Mouse (Mus musculus) intestine, embryonic 16.5 days (tissue): Measurements from ENCODE around the gene Myl10. TPM values are rescaled to one million over a fixed set of nuclear protein-coding genes. Genes with fewer than 3 reads are reported as not detected.
"Not testable (repeated sequence)": the region's sequence is repeated elsewhere in the genome, so short reads cannot be mapped to it uniquely, and the experiment has no call there.

Source experiments
- ATAC-seq: fragments of 200-750 bp; cut with Nextera tagmentation; 2 replicates; pipeline ENCODE4 v1.8.0; 2017; ENCODE audit warnings: moderate TSS enrichment, moderate library complexity
- H3K27ac ChIP-seq: fragments of 300-500 bp; sonication (generic); 2 replicates; pipeline ENCODE4 v1.5.1; 2014; ENCODE audit warnings: mild to moderate bottlenecking, low read length
- H3K27me3 ChIP-seq: fragments of 300-500 bp; sonication (generic); replicated peaks from 2 replicates; pipeline ENCODE4 v1.6.1; 2014; ENCODE audit warnings: low read length, control low read depth, mixed read lengths; ENCODE audit not compliant: control insufficient read depth, insufficient read depth
- H3K36me3 ChIP-seq: fragments of 300-500 bp; sonication (generic); 2 replicates; pipeline ENCODE4 v1.6.1; 2014; ENCODE audit warnings: low read length, control low read depth; ENCODE audit not compliant: control insufficient read depth, insufficient read depth
- H3K4me1 ChIP-seq: fragments of 300-500 bp; sonication (generic); 2 replicates; pipeline ENCODE4 v1.6.1; 2014; ENCODE audit warnings: low read length, control low read depth, mixed read lengths; ENCODE audit not compliant: control insufficient read depth, insufficient read depth
- H3K4me2 ChIP-seq: fragments of 300-500 bp; sonication (generic); 2 replicates; pipeline ENCODE4 v1.6.1; 2014; ENCODE audit warnings: low read depth, low read length, control low read depth
- H3K4me3 ChIP-seq: fragments of 300-500 bp; sonication (generic); 2 replicates; pipeline ENCODE4 v1.5.1; 2014; ENCODE audit warnings: mild to moderate bottlenecking, low read length
- H3K9ac ChIP-seq: fragments of 300-500 bp; sonication (generic); 2 replicates; pipeline ENCODE4 v1.6.1; 2014; ENCODE audit warnings: low read depth, low read length
- H3K9me3 ChIP-seq: fragments of 300-500 bp; sonication (generic); 2 replicates; pipeline ENCODE4 v1.6.1; 2016; ENCODE audit warnings: low read length, control low read depth; ENCODE audit not compliant: control insufficient read depth
- WGBS: fragments of 180-500 bp; shearing (Covaris S2); extraction: QIAGEN DNeasy Blood & Tissue Kit; methylation state at CpG from one replicate; pipeline ENCODE4 v1.1.7; 2014; 5-methylcytosine and 5-hydroxymethylcytosine counted together
- polyA plus RNA-seq: library from polyadenylated mRNA; unstranded; fragments of >200 nt; fragmentation: Nextera tagmentation; extraction: Ambion mirVana; gene quantifications from 2 replicates; pipeline ENCODE4 v1.2.1, GENCODE M21; 2015

Gene Myl10
- polyA plus RNA-seq = not detected in 2 replicates

GRCm38 (mm10) chr5:136692784-136693183, at the start of gene Myl10:
Gene Myl10, plus strand, starts transcription at chr5:136693146.
- 75% methylated on average over 4 of the region's 4 CpGs for WGBS
- Histone ChIP-seq H3K27ac (no peak within 1 kb of the TSS), H3K36me3 (no peaks in the 10 kb centered on the region), H3K9ac (no peak within 1 kb of the TSS), H3K4me1 (peaks cover 7% of the 10 kb centered on the region; the same call in 1 of the 2 replicates), H3K9me3 (no peaks in the 10 kb centered on the region), H3K4me2 (no peak within 1 kb of the TSS), H3K4me3 (no peak within 1 kb of the TSS), H3K27me3 (no peaks in the 10 kb centered on the region)
- no peak for ATAC-seq

GRCm38 (mm10) chr5:136646731-136647328, 46.1 kb upstream of the Myl10 start:
- Histone ChIP-seq H3K27ac (no peak overlapping the region), H3K4me3 (no peak overlapping the region), H3K27me3 (no peaks in the 10 kb centered on the region), H3K4me2 (no peak overlapping the region), H3K9me3 (no peaks in the 10 kb centered on the region), H3K4me1 (no peaks in the 10 kb centered on the region), H3K9ac (no peak overlapping the region), H3K36me3 (no peaks in the 10 kb centered on the region)
- 87% methylated on average over 4 of the region's 4 CpGs for WGBS
- no peak for ATAC-seq

- H3K9me3 ChIP-seq = no peaks in the 10 kb centered on the region
- no peak overlapping the region for H3K4me3 ChIP-seq
- no peak overlapping the region for H3K4me2 ChIP-seq
- H3K9ac ChIP-seq = no peak overlapping the region
- H3K27me3 ChIP-seq = no peaks in the 10 kb centered on the region
- no peaks in the 10 kb centered on the region for H3K4me1 ChIP-seq
- no peak overlapping the region for H3K27ac ChIP-seq
- 71% methylated on average over 5 of the region's 5 CpGs for WGBS
- H3K36me3 ChIP-seq = no peaks in the 10 kb centered on the region
- ATAC-seq = no peak
Measured at GRCm38 (mm10) chr5:136649071-136649470, 43.9 kb upstream of the Myl10 start.

- H3K4me2 ChIP-seq = no peak overlapping the region
- no peak overlapping the region for H3K4me3 ChIP-seq
- no peaks in the 10 kb centered on the region for H3K36me3 ChIP-seq
- no peaks in the 10 kb centered on the region for H3K4me1 ChIP-seq
- H3K27ac ChIP-seq = no peak overlapping the region
- H3K27me3 ChIP-seq = no peaks in the 10 kb centered on the region
- WGBS = 91% methylated on average over 5 of the region's 5 CpGs
- no peak for ATAC-seq
- no peak overlapping the region for H3K9ac ChIP-seq
- H3K9me3 ChIP-seq = no peaks in the 10 kb centered on the region
Measured at GRCm38 (mm10) chr5:136649655-136650054, 43.3 kb upstream of the Myl10 start.

GRCm38 (mm10) chr5:136654481-136654880, 38.5 kb upstream of the Myl10 start:
- Histone ChIP-seq H3K4me3 (no peak overlapping the region), H3K4me1 (no peaks in the 10 kb centered on the region), H3K9ac (no peak overlapping the region), H3K36me3 (no peaks in the 10 kb centered on the region), H3K4me2 (no peak overlapping the region), H3K27ac (no peak overlapping the region), H3K27me3 (no peaks in the 10 kb centered on the region), H3K9me3 (no peaks in the 10 kb centered on the region)
- no peak for ATAC-seq

DNA sequence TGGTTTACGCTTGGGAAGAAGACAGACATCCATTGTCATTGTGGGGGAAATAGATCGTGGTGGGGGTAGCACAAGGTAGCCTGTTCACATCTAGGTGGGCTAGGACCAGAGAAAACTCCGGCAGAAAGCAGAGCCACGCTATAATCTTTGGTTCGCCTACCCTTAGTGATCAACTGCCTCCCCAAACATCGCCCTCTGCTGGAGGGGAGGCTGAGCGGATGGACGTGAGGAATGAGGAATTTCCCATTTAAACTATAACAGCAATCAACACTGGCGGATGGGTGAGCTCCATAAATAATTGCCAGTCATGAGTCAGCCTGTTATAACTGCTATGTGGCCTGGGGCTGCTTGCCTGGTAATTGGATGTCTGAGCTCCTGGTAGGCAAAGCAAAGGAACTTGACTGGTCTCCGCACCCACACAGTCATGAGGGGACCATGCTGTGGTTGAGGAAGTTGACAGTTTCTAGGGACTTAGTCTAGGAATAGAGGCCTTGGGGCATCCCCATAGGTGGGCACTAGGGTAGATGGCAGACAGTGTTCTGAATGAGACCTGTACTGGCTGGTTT, 36.0 kb upstream of the Myl10 start:
- no peak overlapping the region for H3K9ac ChIP-seq
- no peak for ATAC-seq
- no peak overlapping the region for H3K4me3 ChIP-seq
- no peaks in the 10 kb centered on the region for H3K27me3 ChIP-seq
- H3K36me3 ChIP-seq = no peaks in the 10 kb centered on the region
- H3K9me3 ChIP-seq = no peaks in the 10 kb centered on the region
- no peak overlapping the region for H3K4me2 ChIP-seq
- WGBS = 75% methylated on average over 10 of the region's 10 CpGs
- no peak overlapping the region for H3K27ac ChIP-seq
- no peaks in the 10 kb centered on the region for H3K4me1 ChIP-seq

DNA sequence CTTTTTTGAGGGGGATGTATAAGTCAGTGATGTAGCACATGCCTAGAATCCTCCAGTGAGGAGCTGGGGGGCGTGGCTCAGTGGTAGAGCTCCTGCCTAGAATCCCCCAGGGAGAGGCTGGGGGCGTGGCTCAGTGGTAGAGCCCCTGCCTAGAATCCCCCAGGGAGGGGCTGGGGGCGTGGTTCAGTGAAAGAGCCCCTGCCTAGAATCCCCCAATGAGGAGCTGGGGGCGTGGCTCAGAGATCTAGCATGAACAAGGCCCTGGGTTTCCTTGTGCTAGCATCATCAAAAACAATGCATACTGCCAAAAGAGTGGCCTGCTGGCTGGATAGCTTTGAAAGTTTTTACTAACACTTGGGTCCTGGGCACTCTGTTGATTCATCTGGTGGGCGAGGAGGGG, 32.2 kb upstream of the Myl10 start:
- H3K9me3 ChIP-seq, H3K27me3 ChIP-seq, H3K4me3 ChIP-seq, H3K4me1 ChIP-seq, H3K9ac ChIP-seq, ATAC-seq, H3K4me2 ChIP-seq, H3K27ac ChIP-seq, H3K36me3 ChIP-seq: not testable (repeated sequence)
- WGBS = 80% methylated on average over 5 of the region's 5 CpGs

DNA sequence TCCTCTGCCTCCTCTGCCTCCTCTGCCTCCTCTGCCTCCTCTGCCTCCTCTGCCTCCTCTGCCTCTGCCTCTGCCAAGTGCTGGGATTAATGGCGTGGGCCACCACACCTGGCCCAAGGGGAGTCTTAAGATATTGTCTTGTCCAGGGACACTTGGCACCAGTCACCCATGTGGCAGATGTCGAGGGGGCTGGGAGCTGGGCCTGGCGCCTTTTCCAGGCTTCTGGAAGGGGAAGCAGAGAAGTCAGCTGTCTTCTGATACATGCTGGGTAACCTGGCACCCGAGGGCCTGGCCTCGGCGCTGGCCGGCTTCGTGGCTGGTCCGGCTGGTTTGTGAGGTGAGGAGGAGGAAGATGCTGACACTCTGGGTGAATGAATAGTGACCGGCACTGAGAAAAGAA, 30.7 kb upstream of the Myl10 start:
- no peak for ATAC-seq
- WGBS = 66% methylated on average over 10 of the region's 10 CpGs
- Histone ChIP-seq H3K9ac (no peak overlapping the region), H3K27me3 (no peaks in the 10 kb centered on the region; the same call in 1 of the 2 replicates), H3K4me1 (no peaks in the 10 kb centered on the region), H3K4me2 (no peak overlapping the region), H3K36me3 (no peaks in the 10 kb centered on the region), H3K4me3 (no peak overlapping the region), H3K9me3 (no peaks in the 10 kb centered on the region), H3K27ac (no peak overlapping the region)

- Histone ChIP-seq H3K27ac (no peak overlapping the region), H3K4me2 (no peak overlapping the region), H3K36me3 (no peaks in the 10 kb centered on the region), H3K4me3 (no peak overlapping the region), H3K9me3 (no peaks in the 10 kb centered on the region), H3K4me1 (no peaks in the 10 kb centered on the region), H3K27me3 (no peaks in the 10 kb centered on the region; the same call in 1 of the 2 replicates), H3K9ac (no peak overlapping the region)
- ATAC-seq = no peak
- 40% methylated on average over 1 of the region's 1 CpGs for WGBS
Measured at GRCm38 (mm10) chr5:136662822-136663221, 30.1 kb upstream of the Myl10 start.

DNA sequence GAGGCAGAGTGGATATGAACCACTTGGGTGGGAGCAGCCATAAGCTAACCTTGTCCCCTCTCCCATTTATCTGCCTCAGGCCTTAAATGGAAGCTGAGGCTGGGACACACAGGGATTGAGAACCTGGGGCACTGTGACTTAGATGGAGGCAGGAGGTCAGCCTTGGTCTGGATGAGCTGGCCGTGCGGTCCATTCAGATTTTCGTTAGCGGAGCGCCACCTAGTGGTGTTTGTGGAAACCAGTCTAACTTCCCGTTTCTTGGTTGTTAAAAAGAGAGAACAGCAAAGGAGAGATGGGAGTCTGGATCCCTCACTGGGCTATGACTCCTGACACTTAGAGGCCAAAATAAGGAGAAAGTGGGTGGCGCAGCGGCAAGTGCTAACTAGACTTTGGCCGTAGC, 28.4 kb upstream of the Myl10 start:
- no peaks in the 10 kb centered on the region; the same call in 1 of the 2 replicates for H3K27me3 ChIP-seq
- no peak for ATAC-seq
- WGBS = 4% methylated on average over 9 of the region's 9 CpGs

More for the DNA sequence above, 28.4 kb upstream of the Myl10 start:
- H3K9ac ChIP-seq = no peak overlapping the region
- no peak overlapping the region for H3K27ac ChIP-seq
- no peak overlapping the region for H3K4me2 ChIP-seq
- H3K4me3 ChIP-seq = no peak overlapping the region
- no peaks in the 10 kb centered on the region for H3K36me3 ChIP-seq
- H3K4me1 ChIP-seq = no peaks in the 10 kb centered on the region
- no peaks in the 10 kb centered on the region for H3K9me3 ChIP-seq
